Mouse (Mus musculus) stomach, postnatal 0 days (tissue): Measurements from ENCODE around the gene Ccdc183.

Experiments
- CTCF ChIP-seq: IDR thresholded peaks from 2 replicates; pipeline ENCODE4 v1.5.1; 2016; ENCODE audit warnings: antibody characterized with exemption, low read depth, mild to moderate bottlenecking, moderate library complexity
- EP300 ChIP-seq: optimal IDR thresholded peaks from 2 replicates; pipeline ENCODE3; 2016; ENCODE audit warnings: antibody characterized with exemption

DNA sequence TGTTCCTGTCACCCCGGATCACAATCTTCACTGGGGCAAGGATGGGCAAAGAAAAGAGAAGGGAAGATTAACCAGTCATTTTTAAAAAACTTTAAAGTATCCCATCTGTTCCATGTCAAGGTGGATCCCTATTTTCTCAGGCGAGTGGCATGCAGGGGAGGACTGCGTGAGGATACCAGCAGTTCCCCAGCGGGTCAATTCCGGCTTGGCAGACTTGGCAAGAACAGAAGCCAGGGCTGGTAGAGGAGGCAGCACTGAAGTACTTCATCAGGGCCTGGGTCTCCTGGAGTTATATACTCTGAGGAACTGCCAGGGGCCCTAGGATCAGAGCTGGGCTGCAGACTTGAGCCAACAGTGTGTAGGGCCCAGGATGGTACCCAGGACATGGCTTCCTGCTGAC is 15.0 kb downstream of the Ccdc183 start:
- no peak for TF ChIP-seq EP300
- no peak for TF ChIP-seq CTCF
